Mouse (Mus musculus) layer of hippocampus, adult 18-20 months (tissue): ENCODE measurements around the gene Vmn1r44. TPM values are rescaled to one million over a fixed set of nuclear protein-coding genes. Genes with fewer than 3 reads are reported as not detected.
"Not testable (repeated sequence)": the region's sequence is repeated elsewhere in the genome, so short reads cannot be mapped to it uniquely, and the experiment has no call there.

Experiments
- DNase-seq, 2 experiments: peaks; one replicate each; pipeline ENCODE4 v3.0.0; 2022; ENCODE audit warnings: low spot score in 2 of 2
- long read RNA-seq: library from polyadenylated mRNA; stranded (forward); transcript quantifications from one replicate; pipeline ENCODE4 v2.0.0, GENCODE M21; 2021
- total RNA-seq, 2 experiments: library from RNA; stranded (reverse); gene quantifications; 2 replicates each; pipeline ENCODE4 v1.2.3; 2021

Vmn1r44 gene
- total RNA-seq: not detected
- long read RNA-seq: 0 reads

- DNase-seq: no peak
These were observed at the start of gene Vmn1r44 for GRCm38 (mm10) chr6:89883360-89883759. Gene Vmn1r44, plus strand, starts transcription at chr6:89883660.

- DNase-seq: no peak
These were observed 25.9 kb upstream of the Vmn1r44 start for GRCm38 (mm10) chr6:89857552-89857951.

- no peak for DNase-seq
These were observed 23.6 kb upstream of the Vmn1r44 start for GRCm38 (mm10) chr6:89859839-89860238.

- DNase-seq: no peak
These were observed 19.7 kb upstream of the Vmn1r44 start for GRCm38 (mm10) chr6:89863792-89864191.

- no peak for DNase-seq
These were observed 16.2 kb upstream of the Vmn1r44 start for GRCm38 (mm10) chr6:89867276-89867675.

- no peak for DNase-seq
These were observed 15.5 kb upstream of the Vmn1r44 start for GRCm38 (mm10) chr6:89867976-89868375.

GRCm38 (mm10) chr6:89876313-89876712 is 7.1 kb upstream of the Vmn1r44 start, which contains the start of the genes Vmn1r42 and Vmn1r43:
Gene Vmn1r42, minus strand, starts transcription at chr6:89876413.
Gene Vmn1r43, minus strand, starts transcription at chr6:89876413.
- not testable (repeated sequence) for DNase-seq

GRCm38 (mm10) chr6:89876963-89877362 is 6.5 kb upstream of the Vmn1r44 start:
- no peak for DNase-seq

GRCm38 (mm10) chr6:89880867-89881266 is 2.6 kb upstream of the Vmn1r44 start:
- no peak for DNase-seq

GRCm38 (mm10) chr6:89883812-89884211 is 352 bp downstream of the Vmn1r44 start:
- no peak for DNase-seq

- DNase-seq: not testable (repeated sequence)
These were observed 57.0 kb downstream of the Vmn1r44 start, which contains the start of gene Vmn1r45 for GRCm38 (mm10) chr6:89940498-89940897. Gene Vmn1r45, minus strand, starts transcription at chr6:89940598.

GRCm38 (mm10) chr6:89940926-89941325 is 57.5 kb downstream of the Vmn1r44 start:
- no peak for DNase-seq

Other genes starting within 250 kb of the Vmn1r44 start
- gene Txnrd3, start 239.7 kb upstream of the Vmn1r44 start, total RNA-seq: 1 to 10 TPM; 3.7 to 4.0 TPM
- gene Vmn1r40, start 176.1 kb upstream of the Vmn1r44 start, total RNA-seq: not detected
- not detected for gene Vmn1r41, start 142.9 kb upstream of the Vmn1r44 start, total RNA-seq
- not detected for gene Vmn1r42, start 7.2 kb upstream of the Vmn1r44 start, total RNA-seq
- gene Vmn1r43, start 7.2 kb upstream of the Vmn1r44 start, total RNA-seq: not detected
- gene Vmn1r45, start 56.9 kb downstream of the Vmn1r44 start, total RNA-seq: not detected
- gene Vmn1r46, start 85.7 kb downstream of the Vmn1r44 start, total RNA-seq: not detected
- not detected for gene Vmn1r47, start 132.5 kb downstream of the Vmn1r44 start, total RNA-seq
- not detected for gene Vmn1r48, start 153.2 kb downstream of the Vmn1r44 start, total RNA-seq
- gene Vmn1r49, start 194.8 kb downstream of the Vmn1r44 start, total RNA-seq: not detected
- gene Vmn1r50, start 217.8 kb downstream of the Vmn1r44 start, total RNA-seq: not detected
- gene Vmn1r51, start 238.9 kb downstream of the Vmn1r44 start, total RNA-seq: not detected